Comparison of ENCODE assay signal across 19 mouse cellular contexts in the genomic region with DNA sequence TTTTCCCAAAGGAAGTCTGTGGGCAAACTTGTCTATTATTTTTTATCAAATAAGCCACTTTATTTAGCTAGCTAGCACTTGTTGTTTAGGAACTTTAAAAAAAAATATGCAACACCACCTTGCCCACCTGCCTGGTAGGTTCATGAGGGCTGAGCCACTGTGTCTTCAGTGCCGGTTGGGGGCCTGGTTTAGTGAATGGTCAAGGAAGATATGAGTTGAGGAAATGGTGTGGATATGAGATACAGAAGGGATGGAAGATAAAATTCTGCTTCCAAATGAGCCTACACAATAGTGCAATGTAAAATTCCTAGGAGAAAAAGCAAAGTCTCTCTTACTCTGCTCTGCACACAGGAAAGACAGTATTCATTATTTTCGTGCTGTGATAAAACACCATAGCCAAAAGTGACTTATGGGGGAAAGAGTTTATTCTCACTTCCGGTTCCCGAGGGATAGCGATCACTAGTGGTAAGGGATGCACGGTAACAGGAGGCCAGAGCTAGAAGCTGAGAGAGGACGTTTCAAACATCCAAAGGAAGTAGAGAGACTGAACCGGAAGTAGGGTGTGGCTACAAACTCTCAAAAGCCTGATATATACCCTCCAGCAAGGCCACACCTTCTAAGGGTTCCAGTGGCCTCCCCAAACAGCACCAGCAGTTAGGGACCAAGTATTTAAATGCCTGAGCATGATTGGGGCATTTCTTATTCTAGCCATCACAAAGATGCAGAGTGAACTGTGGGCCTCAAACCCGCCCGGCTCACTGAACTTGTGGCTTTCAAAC. TPM values are rescaled to one million over a fixed set of nuclear protein-coding genes. Genes with fewer than 3 reads are reported as not detected.
DNase-seq lines count a peak whose midpoint lies in the region; ATAC-seq and TF ChIP-seq lines count a peak whose summit lies in the region.
"Had no signal": no experiment of that assay in that cellular context is flagged by ENCODE, and none has a peak within 500 bp of the region (broad histone marks: within the 10 kb centered on the region; RNA-seq: fewer than 3 reads in every experiment).

No protein-coding gene starts in this region.

- peaks cover 4% of the 10 kb centered on the region; the same call in 1 of the 2 replicates for H3K4me1 ChIP-seq in forebrain, embryonic 10.5 days
- no peaks in the 10 kb centered on the region; the same call in 1 of the 2 replicates for H3K4me1 ChIP-seq in forebrain, embryonic 12.5 days
- peaks cover 8% of the 10 kb centered on the region; the same call in 1 of the 2 replicates for H3K4me1 ChIP-seq in lung, postnatal 0 days (ENCODE audit: insufficient read depth, low read depth, low read length)
- H3K4me1 ChIP-seq in limb, embryonic 15.5 days: peaks cover 25% of the 10 kb centered on the region
- H3K4me1 ChIP-seq: heart, embryonic 15.5 days; hindbrain, embryonic 15.5 days had no signal

- no peak for TF ChIP-seq EP300 in lung, postnatal 0 days (IDR thresholded peaks at IDR 0.05)

- TF ChIP-seq CTCF in lung, postnatal 0 days (IDR thresholded peaks at IDR 0.05): no peak

- no peak overlapping the region for H3K4me3 ChIP-seq in forebrain, embryonic 10.5 days
- H3K4me3 ChIP-seq in forebrain, embryonic 12.5 days (replicated peaks): no peak overlapping the region
- H3K4me3 ChIP-seq in lung, postnatal 0 days (ENCODE audit: low read depth, low read length): no peak overlapping the region
- H3K4me3 ChIP-seq in limb, embryonic 15.5 days: no peak overlapping the region
- H3K4me3 ChIP-seq: heart, embryonic 15.5 days; hindbrain, embryonic 15.5 days; myocyte; stomach, embryonic 15.5 days had no signal

- peak overlapping the region; percentile 35; the same call in 1 of the 2 replicates for H3K27ac ChIP-seq in forebrain, embryonic 10.5 days
- no peak overlapping the region for H3K27ac ChIP-seq in forebrain, embryonic 12.5 days
- H3K27ac ChIP-seq in lung, postnatal 0 days (ENCODE audit: low read length): no peak overlapping the region
- H3K27ac ChIP-seq in limb, embryonic 15.5 days: peak overlapping the region; percentile 62; the same call in 1 of the 2 replicates
- H3K27ac ChIP-seq: heart, embryonic 15.5 days; hindbrain, embryonic 15.5 days; stomach, embryonic 15.5 days had no signal

- no peak for ATAC-seq in forebrain, embryonic 12.5 days (ENCODE audit: low FRiP score)
- ATAC-seq in lung, postnatal 0 days: no peak
- ATAC-seq in limb, embryonic 15.5 days (ENCODE audit: insufficient number of reproducible peaks, low FRiP score, low TSS enrichment, low read depth): no peak
- 0 out of 2 replicates have a peak, but pooled peaks have one; percentile 20 for ATAC-seq in megakaryocyte progenitor cell, adult 5-6 weeks (replicated peaks; ENCODE audit: poor library complexity)

- no peaks in the 10 kb centered on the region for H3K27me3 ChIP-seq in forebrain, embryonic 10.5 days (ENCODE audit: poor library complexity, severe bottlenecking)
- no peaks in the 10 kb centered on the region for H3K27me3 ChIP-seq in forebrain, embryonic 12.5 days
- no peaks in the 10 kb centered on the region for H3K27me3 ChIP-seq in lung, postnatal 0 days (replicated peaks; ENCODE audit: insufficient read depth, low read length)
- no peaks in the 10 kb centered on the region for H3K27me3 ChIP-seq in limb, embryonic 15.5 days
- H3K27me3 ChIP-seq: heart, embryonic 15.5 days; hindbrain, embryonic 15.5 days; stomach, embryonic 15.5 days had no signal

- no peak overlapping the region for H3K4me2 ChIP-seq in forebrain, embryonic 12.5 days
- H3K4me2 ChIP-seq in lung, postnatal 0 days (replicated peaks; ENCODE audit: low read depth, low read length): no peak overlapping the region
- no peak overlapping the region for H3K4me2 ChIP-seq in limb, embryonic 15.5 days
- H3K4me2 ChIP-seq: heart, embryonic 15.5 days; hindbrain, embryonic 15.5 days; stomach, embryonic 15.5 days had no signal

- H3K9me3 ChIP-seq in forebrain, embryonic 10.5 days: no peaks in the 10 kb centered on the region
- H3K9me3 ChIP-seq in forebrain, embryonic 12.5 days: no peaks in the 10 kb centered on the region
- no peaks in the 10 kb centered on the region for H3K9me3 ChIP-seq in lung, postnatal 0 days (ENCODE audit: low read length)
- H3K9me3 ChIP-seq in limb, embryonic 15.5 days: no peaks in the 10 kb centered on the region
- H3K9me3 ChIP-seq: heart, embryonic 15.5 days; hindbrain, embryonic 15.5 days; stomach, embryonic 15.5 days had no signal

- H3K36me3 ChIP-seq in forebrain, embryonic 10.5 days (replicated peaks): no peaks in the 10 kb centered on the region
- no peaks in the 10 kb centered on the region for H3K36me3 ChIP-seq in forebrain, embryonic 12.5 days (replicated peaks)
- no peaks in the 10 kb centered on the region for H3K36me3 ChIP-seq in lung, postnatal 0 days (ENCODE audit: insufficient read depth, low read length)
- no peaks in the 10 kb centered on the region for H3K36me3 ChIP-seq in limb, embryonic 15.5 days
- H3K36me3 ChIP-seq: heart, embryonic 15.5 days; hindbrain, embryonic 15.5 days; stomach, embryonic 15.5 days had no signal

- 90% methylated on average over 10 of the region's 10 CpGs for WGBS in forebrain, embryonic 10.5 days
- 87% methylated on average over 10 of the region's 10 CpGs for WGBS in forebrain, embryonic 12.5 days
- WGBS in lung, postnatal 0 days: 65% methylated on average over 10 of the region's 10 CpGs
- WGBS in limb, embryonic 15.5 days: 73% methylated on average over 10 of the region's 10 CpGs

- H3K9ac ChIP-seq in forebrain, embryonic 12.5 days: no peak overlapping the region
- H3K9ac ChIP-seq in lung, postnatal 0 days (replicated peaks; ENCODE audit: low read depth): no peak overlapping the region
- no peak overlapping the region for H3K9ac ChIP-seq in limb, embryonic 15.5 days
- H3K9ac ChIP-seq: heart, embryonic 15.5 days; hindbrain, embryonic 15.5 days; stomach, embryonic 15.5 days had no signal

- no peak for DNase-seq in forebrain, embryonic 10.5 days (ENCODE audit: extremely low spot score, low spot score)
- peak; percentile 41 for DNase-seq in lung, postnatal 0 days (ENCODE audit: low spot score)
- DNase-seq in lung, postnatal 10 days: no peak
- no peak for DNase-seq in Muller cell, postnatal 12 days (ENCODE audit: inconsistent ontology term)
- DNase-seq in urinary bladder, postnatal 36 days (ENCODE audit: low spot score in 2 of 2): no peak
- DNase-seq: adrenal gland, postnatal 14 days; cerebellum, adult 9-11 months; embryo, embryonic 11 days; kidney, adult 11 months; left cerebral cortex, postnatal 4 days; right cerebral cortex, adult 18-20 months; spleen, adult 18-20 months had no signal

RNA-seq across cellular contexts. Expression of a gene that starts 53.7 kb away (rescaled TPM):
- polyA plus RNA-seq in forebrain, embryonic 10.5 days (2016; fragmentation: Nextera tagmentation; extraction: Ambion mirVana): 30.9 TPM in 2 replicates
- polyA plus RNA-seq in forebrain, embryonic 12.5 days (2016; fragmentation: Nextera tagmentation; extraction: Ambion mirVana): 29.5 and 39.8 TPM in 2 replicates
- 12.7 and 19.3 TPM in 2 replicates for polyA plus RNA-seq in lung, postnatal 0 days (2015; fragmentation: Nextera tagmentation; extraction: Ambion mirVana)
- 25.3 and 33.7 TPM in 2 replicates for polyA plus RNA-seq in limb, embryonic 15.5 days (2015; fragmentation: Nextera tagmentation; extraction: Ambion mirVana)
- total RNA-seq in megakaryocyte progenitor cell, adult 5-6 weeks (2015): 24.3 and 31.0 TPM in 2 replicates
- total RNA-seq in megakaryocyte progenitor cell, adult 5-6 weeks (2017): 24.9 and 48.2 TPM in 2 replicates

Comparison
In these comparisons a context has a peak if more than half of its experiments do, and no peak if none do; other contexts are left out.
1. H3K27ac ChIP-seq: peak in forebrain, embryonic 10.5 days (single experiment) and limb, embryonic 15.5 days (single experiment); none in forebrain, embryonic 12.5 days (single experiment) and lung, postnatal 0 days (single experiment).